Mouse (Mus musculus) kidney, postnatal 4 days (tissue): ENCODE data around the gene Rps2.
"Not testable (repeated sequence)": the region's sequence is repeated elsewhere in the genome, so short reads cannot be mapped to it uniquely, and the experiment has no call there.

Experiments
- DNase-seq, 2 experiments: peaks; one replicate each; pipeline ENCODE4 v3.0.0; 2021; ENCODE audit warnings: mixed read lengths in 2 of 2

The Rps2 gene

GRCm38 (mm10) chr17:24717943-24718342 lies at the start of gene Rps2, which contains the start of gene Rnf151:
Rps2 (plus strand) TSS chr17:24718116.
Rnf151 (minus strand) TSS chr17:24718063.
- DNase-seq: no peak

GRCm38 (mm10) chr17:24669214-24669544 lies 48.7 kb upstream of the Rps2 start:
- DNase-seq: not testable (repeated sequence)

- DNase-seq: peak; percentile 98
These were observed 48.2 kb upstream of the Rps2 start, which contains the start of gene Zfp598 for GRCm38 (mm10) chr17:24669545-24670245. Zfp598 (plus strand) TSS chr17:24669687.

GRCm38 (mm10) chr17:24670246-24670844 lies 47.6 kb upstream of the Rps2 start:
- DNase-seq: no peak

- DNase-seq: no peak
These were observed 46.6 kb upstream of the Rps2 start for GRCm38 (mm10) chr17:24671346-24671745.

GRCm38 (mm10) chr17:24672141-24672540 lies 45.8 kb upstream of the Rps2 start:
- DNase-seq: peak; percentile 55 to 72

- no peak for DNase-seq
These were observed 43.6 kb upstream of the Rps2 start for GRCm38 (mm10) chr17:24674277-24674676.

- DNase-seq: peak; percentile 82 to 86
These were observed 41.7 kb upstream of the Rps2 start for GRCm38 (mm10) chr17:24676187-24676586.

- no peak for DNase-seq
These were observed 41.0 kb upstream of the Rps2 start for GRCm38 (mm10) chr17:24676877-24677276.

- DNase-seq: no peak
These were observed 40.3 kb upstream of the Rps2 start for GRCm38 (mm10) chr17:24677500-24678080.

GRCm38 (mm10) chr17:24686514-24686913 lies 31.4 kb upstream of the Rps2 start:
- DNase-seq: peak; percentile 62 to 75

GRCm38 (mm10) chr17:24687146-24687595 lies 30.7 kb upstream of the Rps2 start:
- DNase-seq: peak; percentile 73 to 79

- no peak for DNase-seq
These were observed 30.3 kb upstream of the Rps2 start for GRCm38 (mm10) chr17:24687599-24687998.

- peak in 1 of 2 experiments; percentile 34 for DNase-seq
These were observed 28.4 kb upstream of the Rps2 start, which contains the start of gene Syngr3 for GRCm38 (mm10) chr17:24689251-24690081. Syngr3 (minus strand) TSS chr17:24689955.

GRCm38 (mm10) chr17:24692385-24692784 lies 25.5 kb upstream of the Rps2 start:
- DNase-seq: no peak

GRCm38 (mm10) chr17:24695326-24696010 lies 22.4 kb upstream of the Rps2 start:
- peak in 1 of 2 experiments; percentile 25 for DNase-seq

- peak; percentile 91 to 94 for DNase-seq
These were observed 21.8 kb upstream of the Rps2 start, which contains the start of the genes Gfer and Noxo1 for GRCm38 (mm10) chr17:24696011-24696697. Gfer (minus strand) TSS chr17:24696156. Noxo1 (plus strand) TSS chr17:24696234.

GRCm38 (mm10) chr17:24697985-24698384 lies 19.9 kb upstream of the Rps2 start:
- peak in 1 of 2 experiments; percentile 64 for DNase-seq

- DNase-seq: no peak
These were observed 19.2 kb upstream of the Rps2 start for GRCm38 (mm10) chr17:24698715-24699114.

- no peak for DNase-seq
These were observed 18.4 kb upstream of the Rps2 start for GRCm38 (mm10) chr17:24699473-24699872.

GRCm38 (mm10) chr17:24701251-24701650 lies 16.7 kb upstream of the Rps2 start:
- no peak for DNase-seq
